Mouse (Mus musculus) neural tube, embryonic 10.5 days (tissue): ENCODE results near the gene Lrp8.
A peak's percentile ranks its signal among the peaks of the same experiment; 100 is the strongest.

ENCODE experiments used
- DNase-seq: peaks from one replicate; pipeline ENCODE4 v3.0.0-alpha.2; 2017; ENCODE audit warnings: low spot score; ENCODE audit errors: extremely low spot score

Gene Lrp8

DNA sequence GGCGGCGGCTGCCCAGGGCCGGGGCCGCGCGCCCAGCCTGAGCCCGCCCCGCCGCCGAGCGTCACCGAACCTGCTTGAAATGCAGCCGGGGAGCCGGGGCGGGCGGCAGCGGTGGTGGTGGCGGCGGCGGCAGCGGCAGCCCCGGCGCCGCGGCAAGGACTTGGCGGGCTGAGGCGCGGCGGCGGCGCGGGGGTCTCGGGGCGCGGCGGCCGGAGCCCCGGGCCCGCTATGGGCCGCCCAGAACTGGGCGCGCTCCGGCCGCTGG lies at the start of gene Lrp8:
Lrp8 (plus strand) TSS at position 77 of the 265 bp plus-strand sequence.
- DNase-seq: no peak

DNA sequence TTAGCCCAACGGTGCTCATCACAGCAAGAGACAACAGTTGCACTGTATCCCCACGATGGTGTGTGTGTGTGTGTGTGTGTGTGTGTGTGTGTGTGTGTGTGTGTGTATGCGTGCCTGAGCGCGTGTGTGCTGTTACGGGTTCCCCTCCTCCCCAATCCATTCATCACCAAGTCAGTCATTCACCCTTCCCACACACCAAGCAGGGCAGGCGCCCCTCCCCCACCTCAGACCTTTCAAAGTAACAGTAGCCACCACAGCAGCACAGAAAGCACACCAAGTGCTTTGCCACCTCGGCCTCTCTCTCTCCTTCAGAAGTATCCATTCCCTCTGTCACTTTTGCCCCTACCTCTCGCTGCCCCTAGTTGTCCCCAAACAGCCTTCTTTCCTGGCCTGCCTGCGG lies 45.8 kb upstream of the Lrp8 start:
- DNase-seq: no peak

GRCm38 (mm10) chr4:107757487-107758470 lies 44.3 kb upstream of the Lrp8 start:
- DNase-seq: no peak

DNA sequence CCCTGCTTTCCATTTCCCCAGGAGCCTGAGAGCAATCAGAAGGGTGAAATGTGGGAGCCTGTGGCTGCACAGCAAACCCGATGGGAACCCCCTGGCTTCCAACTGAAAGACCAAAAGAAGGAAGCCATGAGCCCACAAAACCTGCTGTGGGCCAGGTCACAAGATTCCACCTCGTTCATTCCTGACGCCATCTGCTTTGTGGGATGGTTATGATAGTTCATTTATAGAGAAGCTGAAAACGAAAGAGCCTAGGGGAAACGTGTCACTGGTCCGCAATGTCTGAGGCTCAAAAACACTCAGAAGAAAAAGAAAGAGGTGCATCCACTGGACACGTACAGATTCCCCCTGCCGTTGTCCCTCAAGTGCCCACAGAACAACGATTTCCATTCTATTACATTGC lies 43.1 kb upstream of the Lrp8 start:
- DNase-seq: no peak

- no peak for DNase-seq
Observed at GRCm38 (mm10) chr4:107763001-107763400, 39.1 kb upstream of the Lrp8 start.

DNA sequence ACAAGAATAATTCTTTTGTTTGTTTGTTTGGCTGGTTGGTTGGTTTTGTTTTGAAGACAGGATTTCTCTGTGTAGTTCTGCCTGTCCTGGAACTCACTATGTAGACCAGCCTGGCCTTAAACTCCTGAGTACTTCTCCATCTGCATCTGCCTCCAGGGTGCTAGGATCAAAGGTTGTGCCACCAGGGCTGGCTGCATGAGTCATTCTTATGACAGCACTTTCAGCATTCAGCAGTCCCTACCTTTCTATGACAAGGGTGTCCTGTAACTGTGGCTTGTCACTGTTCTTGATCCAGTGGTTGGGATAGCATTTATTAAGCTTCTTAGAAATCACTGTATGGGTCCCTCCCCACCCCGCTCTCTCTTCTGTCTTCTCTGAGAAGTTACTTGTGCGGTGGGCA lies 38.5 kb upstream of the Lrp8 start:
- DNase-seq: no peak

GRCm38 (mm10) chr4:107765196-107765813 lies 36.8 kb upstream of the Lrp8 start:
- no peak for DNase-seq

GRCm38 (mm10) chr4:107766182-107766581 lies 35.9 kb upstream of the Lrp8 start:
- no peak for DNase-seq

DNA sequence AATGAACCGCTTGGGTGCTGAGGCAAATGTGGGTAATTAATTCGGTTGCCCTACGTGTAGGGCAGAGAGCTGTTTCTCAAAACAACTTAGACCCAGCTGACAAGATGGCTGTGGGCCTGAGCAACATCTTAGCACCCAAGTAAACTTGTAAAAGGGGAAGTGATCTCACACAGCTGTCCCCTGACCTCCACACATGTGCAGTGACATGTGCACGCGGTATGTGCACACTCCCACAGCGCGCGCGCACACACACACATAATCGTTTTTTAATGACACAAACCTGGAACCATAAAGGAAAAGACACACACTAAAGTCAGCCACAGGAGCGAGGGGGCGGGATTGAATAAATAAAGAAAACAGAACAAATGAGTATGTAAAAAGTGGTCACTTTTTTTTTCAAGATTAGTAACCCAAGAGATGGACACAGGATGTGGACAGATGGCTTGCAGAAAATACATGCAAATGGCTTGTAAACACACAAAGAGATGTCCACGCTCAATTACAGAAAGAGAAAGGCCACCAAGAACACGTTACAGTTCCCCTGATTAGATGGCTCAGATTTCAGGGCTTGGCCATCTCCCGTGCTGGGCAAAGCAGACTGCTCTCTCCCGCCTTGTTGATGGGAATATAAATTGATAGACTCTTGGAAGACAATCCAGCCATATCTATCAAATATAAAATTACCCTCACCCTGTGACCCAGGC lies 29.8 kb upstream of the Lrp8 start:
- DNase-seq: no peak

DNA sequence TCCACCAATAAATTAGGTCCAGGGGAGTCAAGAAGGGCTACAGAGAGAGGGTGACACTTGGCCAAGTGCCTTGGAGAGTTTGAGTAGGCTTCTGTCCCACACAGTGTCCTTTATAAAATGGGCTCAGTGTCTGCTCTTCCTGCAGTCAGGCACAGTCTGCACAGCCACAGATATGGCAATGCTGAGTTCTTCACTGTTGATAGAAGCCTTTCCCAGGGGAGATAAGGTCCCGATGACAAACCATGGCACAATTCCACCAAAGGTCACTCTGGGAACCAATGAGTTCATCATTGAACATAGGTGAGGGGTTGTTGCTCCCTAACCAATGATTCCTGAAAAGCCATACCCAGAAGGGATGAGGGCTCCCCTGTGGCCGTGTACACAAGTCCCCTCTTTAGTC lies 27.2 kb upstream of the Lrp8 start:
- no peak for DNase-seq

DNA sequence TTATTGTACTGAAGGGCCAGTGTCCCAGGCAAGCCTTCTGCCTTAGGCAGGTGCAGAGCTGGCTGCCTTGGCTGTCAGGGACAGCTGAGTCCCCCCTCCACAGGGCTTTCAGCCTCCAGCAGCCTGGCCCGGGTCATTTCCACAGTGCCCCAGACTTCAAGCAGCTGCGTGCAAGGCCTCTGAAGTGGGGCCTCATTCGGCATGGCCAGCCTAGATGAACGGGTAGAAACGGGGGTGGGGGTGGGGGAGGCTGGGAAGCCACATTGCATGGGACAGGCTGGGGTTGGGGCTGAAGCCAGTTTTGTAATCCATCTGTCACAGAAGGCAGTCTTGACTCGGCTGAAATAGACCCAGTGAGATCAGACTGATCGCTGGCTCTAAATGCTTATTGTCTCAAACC lies 26.4 kb upstream of the Lrp8 start:
- DNase-seq: peak; percentile 41

DNA sequence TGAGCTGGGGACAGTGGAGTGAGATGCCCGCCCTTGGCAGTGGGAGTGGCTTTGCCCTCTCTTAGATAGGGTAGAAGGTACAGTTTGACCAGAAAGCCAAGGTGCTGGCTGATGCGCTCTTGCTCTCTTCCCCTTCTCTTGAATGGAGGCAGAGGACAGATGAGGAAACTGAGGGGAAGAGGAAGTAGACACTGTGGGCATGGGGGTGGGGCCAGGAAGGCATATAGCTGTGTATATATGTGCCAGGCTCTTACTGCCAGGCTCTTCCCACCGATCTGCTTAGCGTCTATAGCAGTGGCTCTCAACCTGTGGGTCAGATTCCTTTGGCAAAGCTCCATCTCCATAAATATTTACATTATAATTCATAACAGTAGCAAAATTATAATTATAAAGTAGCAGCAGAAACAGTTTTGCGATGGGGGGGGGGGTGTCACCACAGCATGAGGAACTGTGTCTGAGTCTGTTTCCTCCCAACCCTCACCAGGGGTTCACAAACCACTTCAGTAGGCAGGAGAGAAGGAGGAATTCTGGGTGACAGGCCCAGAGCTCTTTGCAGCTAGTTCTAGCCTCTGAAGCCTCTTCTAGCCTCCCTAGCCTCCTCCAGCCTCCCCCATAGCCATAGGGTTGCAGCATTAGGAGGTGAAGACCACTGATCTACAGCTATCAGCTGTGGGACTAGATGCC lies 24.9 kb upstream of the Lrp8 start:
- no peak for DNase-seq

GRCm38 (mm10) chr4:107783541-107783940 lies 18.5 kb upstream of the Lrp8 start:
- no peak for DNase-seq

DNA sequence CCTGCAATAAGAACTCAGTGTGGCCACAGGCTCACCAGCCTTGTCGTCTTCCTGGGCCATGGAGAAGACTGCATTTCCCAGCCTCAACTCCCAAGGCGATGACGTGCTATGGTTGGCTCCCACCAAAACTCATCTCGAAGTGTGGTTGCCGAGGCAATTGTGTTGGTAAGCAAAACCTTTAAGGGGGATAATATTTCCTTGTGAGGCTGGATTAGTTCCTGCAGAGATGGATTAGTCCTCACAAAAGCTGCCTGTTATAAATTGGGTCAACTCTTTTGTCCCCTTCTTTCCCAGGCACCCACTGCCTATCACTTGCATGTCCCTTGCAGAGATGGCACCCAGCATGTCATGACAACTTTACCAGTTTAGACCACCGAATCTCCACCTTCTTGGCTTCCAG lies 13.2 kb upstream of the Lrp8 start:
- DNase-seq: no peak

GRCm38 (mm10) chr4:107800801-107801200 lies 1.3 kb upstream of the Lrp8 start:
- no peak for DNase-seq

DNA sequence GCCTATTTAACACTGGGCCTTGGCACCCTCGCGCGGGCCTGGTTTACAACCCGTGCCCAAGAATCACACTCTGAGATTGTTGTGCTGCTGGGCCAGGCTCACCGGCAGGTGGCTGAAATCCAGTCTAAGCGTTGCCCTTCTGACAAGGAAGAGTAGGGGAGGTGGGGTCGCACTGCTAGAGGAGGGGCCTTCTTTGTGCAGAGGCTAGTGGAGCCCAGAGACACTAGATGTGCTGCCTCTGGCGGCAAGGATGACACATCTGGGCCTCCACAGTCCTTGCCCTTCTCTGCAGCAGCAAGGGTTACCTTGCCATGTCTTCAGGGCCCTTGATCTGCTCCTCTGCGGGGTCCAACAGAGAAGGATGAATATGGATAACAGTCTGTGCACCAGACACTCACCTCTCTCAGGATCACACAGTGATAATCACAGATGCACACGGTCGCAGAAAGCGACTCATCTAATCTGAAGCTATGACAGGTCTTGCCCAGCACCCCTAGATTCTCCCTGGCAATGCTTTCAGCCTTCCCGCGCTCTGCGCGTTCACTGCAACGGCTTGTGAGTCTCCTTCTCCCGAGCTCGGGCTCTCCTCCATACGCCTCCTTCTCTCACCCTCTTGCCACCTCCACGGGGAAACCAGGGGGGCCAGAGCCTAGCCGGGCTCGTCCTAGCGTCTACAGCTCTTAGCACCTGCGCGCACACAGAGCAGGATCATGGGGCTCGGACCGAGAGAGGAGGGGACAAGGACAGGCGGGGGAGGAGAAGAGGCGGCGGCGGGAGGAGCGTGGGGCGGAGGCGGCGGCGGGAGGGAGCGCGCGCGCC lies 486 bp upstream of the Lrp8 start:
- peak; percentile 80 for DNase-seq

- DNase-seq: peak; percentile 68
Observed at GRCm38 (mm10) chr4:107802450-107803331, 630 bp downstream of the Lrp8 start.

GRCm38 (mm10) chr4:107803351-107804106 lies 1.5 kb downstream of the Lrp8 start:
- DNase-seq: peak; percentile 91

DNA sequence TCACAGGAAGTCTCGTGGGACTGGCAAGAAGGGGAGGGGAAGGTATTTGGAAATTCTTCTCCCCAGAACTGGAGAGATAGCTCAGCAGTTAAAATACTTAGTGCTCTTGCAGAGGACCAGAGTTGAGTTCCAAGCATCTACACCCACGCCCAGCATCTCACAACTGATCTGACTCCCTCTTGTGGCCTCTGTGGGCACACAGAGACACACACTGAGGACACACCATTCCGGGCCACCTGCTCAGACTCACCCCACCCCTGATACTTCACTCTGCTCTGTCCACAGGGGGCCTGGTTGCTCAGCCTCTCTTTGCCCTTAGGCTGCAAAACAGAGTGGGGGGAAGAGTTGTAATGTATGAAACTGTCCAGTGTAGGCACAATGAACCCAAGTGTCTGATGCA lies 3.4 kb downstream of the Lrp8 start:
- no peak for DNase-seq
